In the genomic region with DNA sequence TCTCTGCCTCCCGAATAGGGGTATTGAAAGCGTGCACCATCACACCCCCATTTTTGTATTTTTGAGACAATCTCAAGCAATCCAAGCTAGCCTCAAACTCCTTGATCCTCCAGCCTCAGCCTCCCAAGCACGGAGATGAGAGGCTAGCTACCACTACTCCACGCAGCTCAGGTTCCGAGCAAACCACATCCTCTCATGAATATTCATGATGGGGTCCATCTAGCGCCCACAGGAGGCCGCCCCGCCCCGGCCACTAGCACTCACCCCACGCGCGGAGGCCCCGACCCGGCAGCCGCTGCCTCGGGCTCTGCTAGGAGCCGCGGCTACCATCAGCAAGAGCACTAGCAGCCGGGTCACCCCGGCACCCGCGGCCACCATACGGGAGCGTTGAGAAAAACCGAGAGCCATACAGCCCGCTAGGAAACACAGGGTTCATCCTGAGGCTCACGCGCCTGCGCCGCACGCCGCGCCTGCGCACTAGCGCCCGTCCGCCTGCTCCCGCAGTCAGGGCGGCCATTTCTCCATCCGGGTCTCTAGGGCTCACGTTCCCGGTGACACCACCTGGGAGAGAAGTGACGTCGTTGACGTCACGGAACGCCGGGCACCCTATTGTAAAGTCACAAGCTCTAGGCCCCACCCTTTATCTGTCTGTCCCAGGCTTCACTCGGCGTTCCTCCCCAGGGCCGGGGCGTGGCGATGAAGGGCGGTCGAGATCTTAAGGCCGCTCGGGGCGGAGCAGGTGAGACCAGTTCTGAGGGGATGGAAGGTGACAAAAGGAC, we compare ENCODE assay signal across 8 mouse cellular contexts. TPM values are rescaled to one million over a fixed set of nuclear protein-coding genes. Genes with fewer than 3 reads are reported as not detected.
A peak's percentile ranks its signal among the peaks of the same experiment; 100 is the strongest.
DNase-seq lines count a peak whose midpoint lies in the region; ATAC-seq and TF ChIP-seq lines count a peak whose summit lies in the region.

A gene (minus strand): TSS at position 538 of the 779 bp plus-strand sequence.
A gene (plus strand): TSS at position 590 of the 779 bp plus-strand sequence.

- no peaks in the 10 kb centered on the region for H3K9me3 ChIP-seq in hindbrain, embryonic 13.5 days

- peak within 1 kb of the TSS; percentile 76 for H3K4me3 ChIP-seq in hindbrain, embryonic 13.5 days

- no peak for TF ChIP-seq CTCF in Patski (IDR thresholded peaks at IDR 0.05)

- ATAC-seq in Patski, result peak; percentile 91
- ATAC-seq in hindbrain, embryonic 13.5 days (ENCODE audit: low FRiP score), result peak; percentile 96

- peak within 1 kb of the TSS; percentile 93 for H3K9ac ChIP-seq in hindbrain, embryonic 13.5 days

- peak within 1 kb of the TSS; percentile 85 for H3K4me2 ChIP-seq in hindbrain, embryonic 13.5 days

- CTCF ChIA-PET in Patski (lab: Charles Lee), result interaction anchor here (1.0 to 4.0 kb wide), 3 partner anchors 11 to 52 kb away, joined by 3 to 15 read pairs (median 7); a partner anchor contains a TSS

- in situ Hi-C loops in Patski (cut with MboI; ENCODE audit: low pct_unique_long_range_greater_than_20kb), result no loop called here

- DNase-seq in Patski (ENCODE audit: low read depth, low spot score), result peak; percentile 93
- DNase-seq in cerebellum, postnatal 14 days, result peak; percentile 99 to 100
- peak; percentile 97 for DNase-seq in frontal cortex, postnatal 14 days (ENCODE audit: low spot score in 2 of 2)
- DNase-seq in layer of hippocampus, postnatal 25 days (ENCODE audit: extremely low spot score in 1 of 2, low spot score in 1 of 2), result peak; percentile 96 to 98
- DNase-seq in lung, postnatal 25 days (ENCODE audit: low spot score), result peak; percentile 97
- peak; percentile 99 for DNase-seq in retina, embryonic 14.5 days (ENCODE audit: low spot score)
- DNase-seq in thymus, postnatal 4 days, result peak; percentile 98

- POLR2A ChIA-PET in Patski (lab: Charles Lee), result interaction anchor here (0.6 kb wide), 1 partner anchor 1523 kb away, joined by 3 read pairs; no protein-coding TSS in a partner anchor

- peaks cover 34% of the 10 kb centered on the region for H3K4me1 ChIP-seq in hindbrain, embryonic 13.5 days (replicated peaks)

- H3K27ac ChIP-seq in hindbrain, embryonic 13.5 days, result peak within 1 kb of the TSS; percentile 99

- H3K36me3 ChIP-seq in hindbrain, embryonic 13.5 days, result peaks cover 31% of the 10 kb centered on the region

- under 1% methylated on average over 58 of the region's 58 CpGs for WGBS in hindbrain, embryonic 13.5 days

- no peaks in the 10 kb centered on the region for H3K27me3 ChIP-seq in Patski
- 0 out of 2 replicates have a peak, but pooled peaks cover 8% of the 10 kb centered on the region for H3K27me3 ChIP-seq in hindbrain, embryonic 13.5 days

RNA-seq across cellular contexts. Expression of the first gene that starts in this region (rescaled TPM):
- 249 TPM for polyA plus RNA-seq in Patski (2021)
- 121 and 126 TPM in 2 replicates for polyA plus RNA-seq in hindbrain, embryonic 13.5 days (2015; fragmentation: Nextera tagmentation; extraction: Ambion mirVana)
- total RNA-seq in layer of hippocampus, postnatal 25 days (2021), result 100 to 1,000 TPM; 207 to 212 TPM

RNA-seq across cellular contexts. Expression of the second gene that starts in this region (rescaled TPM):
- 6.9 TPM for polyA plus RNA-seq in Patski (2021)
- polyA plus RNA-seq in hindbrain, embryonic 13.5 days (2015; fragmentation: Nextera tagmentation; extraction: Ambion mirVana), result 32.2 and 37.4 TPM in 2 replicates
- 10 to 100 TPM; 18.6 to 22.8 TPM for total RNA-seq in layer of hippocampus, postnatal 25 days (2021)

Comparison
In these comparisons a context has a peak if more than half of its experiments do, and no peak if none do; other contexts are left out.
1. Peak in every context shown above with its lines: DNase-seq, ATAC-seq, H3K4me3 ChIP-seq and H3K27ac ChIP-seq.